Mouse (Mus musculus) kidney, adult 2 months (tissue): ENCODE results near the gene Il1rap. TPM values are rescaled to one million over a fixed set of nuclear protein-coding genes. Genes with fewer than 3 reads are reported as not detected.

Source experiments
- DNase-seq: peaks from one replicate; pipeline ENCODE4 v3.0.0; 2021
- H3K27ac ChIP-seq: fragments of 200-500 bp; 2 replicates; pipeline ENCODE4 v1.5.1; 2012; ENCODE audit warnings: low read depth, low read length, control low read depth, inconsistent platforms; ENCODE audit not compliant: insufficient read depth
- H3K27me3 ChIP-seq: fragments of 200-500 bp; replicated peaks from 2 replicates; pipeline ENCODE4 v1.6.1; 2012; ENCODE audit warnings: mild to moderate bottlenecking, moderate library complexity, low read length, inconsistent platforms; ENCODE audit not compliant: control insufficient read depth, insufficient read depth
- H3K36me3 ChIP-seq: fragments of 200-500 bp; 2 replicates; pipeline ENCODE4 v1.6.1; 2012; ENCODE audit warnings: mild to moderate bottlenecking, moderate library complexity, low read length, inconsistent platforms; ENCODE audit not compliant: control insufficient read depth, insufficient read depth
- H3K4me1 ChIP-seq: fragments of 200-500 bp; 2 replicates; pipeline ENCODE4 v1.6.1; 2011; ENCODE audit warnings: low read length; ENCODE audit not compliant: control insufficient read depth, insufficient read depth
- H3K4me3 ChIP-seq: fragments of 200-500 bp; 2 replicates; pipeline ENCODE4 v1.5.1; 2011; ENCODE audit warnings: mild to moderate bottlenecking, low read depth, low read length, control low read depth; ENCODE audit not compliant: insufficient read depth
- CTCF ChIP-seq: fragments of 200-500 bp; conservative IDR thresholded peaks from 2 replicates; pipeline ENCODE4 v1.5.1; 2011; ENCODE audit warnings: low read depth, mild to moderate bottlenecking, control low read depth, low read length, moderate library complexity, mixed read lengths; ENCODE audit not compliant: insufficient read depth, insufficient read length
- POLR2A ChIP-seq: fragments of 200-500 bp; IDR thresholded peaks from one replicate; pipeline ENCODE4 v1.6.1; 2011; ENCODE audit warnings: low read depth, low read length, control low read depth
- WGBS: fragments of 180-500 bp; shearing (Covaris S2); methylation state at CpG from one replicate; pipeline ENCODE4 v1.1.7; 2018; 5-methylcytosine and 5-hydroxymethylcytosine counted together
- polyA plus RNA-seq: library from polyadenylated mRNA; depleted of rRNA; stranded (reverse); fragments of >200 nt; gene quantifications from 2 replicates; pipeline ENCODE4 v1.2.3, GENCODE M21; 2012

Il1rap gene
- polyA plus RNA-seq, 1 experiment = 3.1 TPM

- H3K27ac ChIP-seq = no peak overlapping the region
- no peaks in the 10 kb centered on the region for H3K36me3 ChIP-seq
- 76% methylated on average over 4 of the region's 4 CpGs for WGBS
- H3K4me1 ChIP-seq = no peaks in the 10 kb centered on the region
- DNase-seq = no peak
- no peak overlapping the region for H3K4me3 ChIP-seq
- TF ChIP-seq POLR2A = no peak
- no peak for TF ChIP-seq CTCF
- no peaks in the 10 kb centered on the region for H3K27me3 ChIP-seq
These were observed 9.5 kb downstream of the Il1rap start for GRCm38 (mm10) chr16:26590897-26591570.

GRCm38 (mm10) chr16:26596440-26596839 lies 14.9 kb downstream of the Il1rap start:
- WGBS = 74% methylated on average over 7 of the region's 7 CpGs
- TF ChIP-seq CTCF (no peak), POLR2A (no peak)
- Histone ChIP-seq H3K36me3 (no peaks in the 10 kb centered on the region), H3K27me3 (no peaks in the 10 kb centered on the region), H3K4me3 (no peak overlapping the region), H3K27ac (no peak overlapping the region), H3K4me1 (no peaks in the 10 kb centered on the region)
- no peak for DNase-seq

- peak; percentile 69 for DNase-seq
- H3K4me3 ChIP-seq = no peak overlapping the region
- no peak overlapping the region for H3K27ac ChIP-seq
- 44% methylated on average over 7 of the region's 7 CpGs for WGBS
- no peak for TF ChIP-seq CTCF
- no peak for TF ChIP-seq POLR2A
- no peaks in the 10 kb centered on the region for H3K4me1 ChIP-seq
- H3K27me3 ChIP-seq = no peaks in the 10 kb centered on the region
- no peaks in the 10 kb centered on the region for H3K36me3 ChIP-seq
These were observed 15.8 kb downstream of the Il1rap start for GRCm38 (mm10) chr16:26597307-26597706.

- no peak for DNase-seq
- H3K4me3 ChIP-seq = no peak overlapping the region
- H3K27me3 ChIP-seq = no peaks in the 10 kb centered on the region
- 83% methylated on average over 5 of the region's 5 CpGs for WGBS
- H3K27ac ChIP-seq = no peak overlapping the region
- TF ChIP-seq CTCF = no peak
- H3K36me3 ChIP-seq = no peaks in the 10 kb centered on the region
- no peaks in the 10 kb centered on the region for H3K4me1 ChIP-seq
These were observed 17.1 kb downstream of the Il1rap start for GRCm38 (mm10) chr16:26598591-26598990.

- H3K27ac ChIP-seq = no peak overlapping the region
- no peak for TF ChIP-seq POLR2A
- TF ChIP-seq CTCF = no peak
- DNase-seq = no peak
- H3K36me3 ChIP-seq = no peaks in the 10 kb centered on the region
- WGBS = 96% methylated on average over 1 of the region's 1 CpGs
- no peaks in the 10 kb centered on the region for H3K27me3 ChIP-seq
- no peaks in the 10 kb centered on the region for H3K4me1 ChIP-seq
- no peak overlapping the region for H3K4me3 ChIP-seq
These were observed 20.0 kb downstream of the Il1rap start for GRCm38 (mm10) chr16:26601482-26601881.

- Histone ChIP-seq H3K4me3 (no peak overlapping the region), H3K36me3 (no peaks in the 10 kb centered on the region), H3K27me3 (no peaks in the 10 kb centered on the region), H3K27ac (no peak overlapping the region), H3K4me1 (no peaks in the 10 kb centered on the region)
- 81% methylated on average over 3 of the region's 3 CpGs for WGBS
- no peak for TF ChIP-seq CTCF
- no peak for TF ChIP-seq POLR2A
- no peak for DNase-seq
These were observed 23.1 kb downstream of the Il1rap start for GRCm38 (mm10) chr16:26604621-26605020.

- Histone ChIP-seq H3K27ac (no peak overlapping the region), H3K4me3 (no peak overlapping the region), H3K36me3 (no peaks in the 10 kb centered on the region), H3K27me3 (no peaks in the 10 kb centered on the region), H3K4me1 (no peaks in the 10 kb centered on the region)
- TF ChIP-seq POLR2A = no peak
- TF ChIP-seq CTCF = no peak
- no peak for DNase-seq
- WGBS = 96% methylated on average over 2 of the region's 2 CpGs
These were observed 26.5 kb downstream of the Il1rap start for GRCm38 (mm10) chr16:26608003-26608402.

- no peak overlapping the region for H3K4me3 ChIP-seq
These were observed 29.0 kb downstream of the Il1rap start for GRCm38 (mm10) chr16:26610508-26610907.

More at GRCm38 (mm10) chr16:26610508-26610907, 29.0 kb downstream of the Il1rap start:
- DNase-seq = no peak
- TF ChIP-seq CTCF = no peak
- TF ChIP-seq POLR2A = no peak
- H3K27me3 ChIP-seq = no peaks in the 10 kb centered on the region
- no peaks in the 10 kb centered on the region for H3K36me3 ChIP-seq
- no peak overlapping the region for H3K27ac ChIP-seq
- no peaks in the 10 kb centered on the region for H3K4me1 ChIP-seq
- 84% methylated on average over 1 of the region's 1 CpGs for WGBS
